ENCODE assay signal across 8 mouse cellular contexts in the genomic region with DNA sequence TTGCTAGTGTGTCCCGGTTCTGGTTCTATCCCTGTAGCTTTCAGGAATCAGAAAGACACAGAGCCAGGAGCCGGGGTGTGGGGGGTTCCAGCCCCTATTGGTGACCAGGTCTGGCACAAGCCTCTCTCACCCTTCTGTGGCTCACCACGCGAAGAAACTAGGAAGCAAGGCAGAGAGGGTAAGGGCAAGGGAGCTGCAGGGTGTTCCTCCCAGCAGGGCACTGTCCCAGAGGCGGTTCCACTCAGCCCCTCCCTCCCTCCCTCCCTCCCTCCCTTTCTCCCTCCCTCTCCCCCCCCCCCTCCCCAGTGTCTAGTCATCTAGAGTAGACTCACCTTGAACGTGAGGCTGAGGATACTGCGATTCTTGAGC. TPM values are rescaled to one million over a fixed set of nuclear protein-coding genes. Genes with fewer than 3 reads are reported as not detected.
DNase-seq lines count a peak whose midpoint lies in the region; ATAC-seq and TF ChIP-seq lines count a peak whose summit lies in the region.

No protein-coding gene starts in this region.

- H3K4me3 ChIP-seq in lung, adult 2 months (replicated peaks; ENCODE audit: extremely low read depth, low read depth, low read length) = peak overlapping the region; percentile 50
- H3K4me3 ChIP-seq in forebrain, embryonic 13.5 days = peak overlapping the region; percentile 13; the same call in 1 of the 2 replicates

- H3K4me2 ChIP-seq in forebrain, embryonic 13.5 days = peak overlapping the region; percentile 52

- H3K27ac ChIP-seq in forebrain, embryonic 13.5 days = no peak overlapping the region

- WGBS in lung, adult 2 months = 3% methylated on average over 7 of the region's 7 CpGs
- 4% methylated on average over 6 of the region's 7 CpGs for WGBS in forebrain, embryonic 13.5 days

- peak; percentile 41 for DNase-seq in lung, adult 2 months
- DNase-seq in lung, postnatal 10 days = no peak
- DNase-seq in kidney, postnatal 14 days = peak; percentile 14
- DNase-seq in thymus, adult 18-20 months = no peak
- DNase-seq in layer of hippocampus, adult 18-20 months (ENCODE audit: low spot score in 2 of 2) = no peak
- DNase-seq in cerebellum, postnatal 36 days = no peak

- peaks cover 8% of the 10 kb centered on the region for H3K27me3 ChIP-seq in forebrain, embryonic 13.5 days

- peak; percentile 67; the same call in 1 of the 2 replicates for TF ChIP-seq POLR2A in lung, adult 2 months (IDR thresholded peaks at IDR 0.05; ENCODE audit: borderline replicate concordance, extremely low read depth, low read depth, low read length)

- ATAC-seq in forebrain, embryonic 13.5 days = peak; percentile 45; the same call in 1 of the 2 replicates
- ATAC-seq in monocyte, adult 5-6 weeks (replicated peaks; ENCODE audit: insufficient number of reproducible peaks, low FRiP score, low TSS enrichment, poor library complexity, severe bottlenecking) = peak; percentile 79

- H3K36me3 ChIP-seq in forebrain, embryonic 13.5 days (ENCODE audit: poor library complexity, severe bottlenecking) = no peaks in the 10 kb centered on the region

- no peak overlapping the region for H3K9ac ChIP-seq in forebrain, embryonic 13.5 days

- H3K4me1 ChIP-seq in lung, adult 2 months (ENCODE audit: control insufficient read depth, insufficient read depth, low read length) = peaks cover 4% of the 10 kb centered on the region
- peaks cover 5% of the 10 kb centered on the region; the same call in 1 of the 2 replicates for H3K4me1 ChIP-seq in forebrain, embryonic 13.5 days

- no peaks in the 10 kb centered on the region; the same call in 1 of the 2 replicates for H3K9me3 ChIP-seq in forebrain, embryonic 13.5 days (replicated peaks)

- no peak for TF ChIP-seq CTCF in lung, adult 2 months (IDR thresholded peaks at IDR 0.05; ENCODE audit: insufficient read depth, low read length)

RNA-seq across cellular contexts. Expression of gene Trim14, which starts 8.4 kb away (rescaled TPM):
- polyA plus RNA-seq in lung, adult 2 months (2012; rRNA removed) = 14.6 and 24.7 TPM in 2 replicates
- polyA plus RNA-seq in forebrain, embryonic 13.5 days (2015; fragmentation: Nextera tagmentation; extraction: Ambion mirVana) = 0.30 and 0.43 TPM in 2 replicates
- 19.8 to 70.3 TPM (median 26.1 TPM) in 3 replicates for total RNA-seq in monocyte, adult 5-6 weeks (2017)
- total RNA-seq in layer of hippocampus, adult 18-20 months (2021) = 1 to 10 TPM in 1 of 2 experiments, under 1 TPM in 1; 0.67 to 1.4 TPM

RNA-seq across cellular contexts. Expression of gene Nans, which starts 38.5 kb away (rescaled TPM):
- polyA plus RNA-seq in lung, adult 2 months (2012; rRNA removed) = 20.1 and 21.6 TPM in 2 replicates
- 71.0 and 74.0 TPM in 2 replicates for polyA plus RNA-seq in forebrain, embryonic 13.5 days (2015; fragmentation: Nextera tagmentation; extraction: Ambion mirVana)
- total RNA-seq in monocyte, adult 5-6 weeks (2017) = 38.6 to 51.6 TPM (median 42.3 TPM) in 3 replicates
- total RNA-seq in layer of hippocampus, adult 18-20 months (2021) = 10 to 100 TPM; 16.0 to 17.4 TPM

Comparison
In these comparisons a context has a peak if more than half of its experiments do, and no peak if none do; other contexts are left out.
1. DNase-seq: peak in lung, adult 2 months (single experiment) and kidney, postnatal 14 days (single experiment); none in lung, postnatal 10 days (single experiment), thymus, adult 18-20 months (0 of 2), layer of hippocampus, adult 18-20 months (0 of 2) and cerebellum, postnatal 36 days (0 of 2).